Mouse (Mus musculus) C2C12 (cell line): ENCODE results near the gene Lcn8. TPM values are rescaled to one million over a fixed set of nuclear protein-coding genes. Genes with fewer than 3 reads are reported as not detected.

ENCODE experiments used
- H3K27me3 ChIP-seq: one replicate; pipeline ENCODE4 v1.6.1; 2011; ENCODE audit not compliant: control insufficient read depth, insufficient read depth, insufficient read length
- H3K36me3 ChIP-seq: one replicate; pipeline ENCODE4 v1.6.1; 2011; ENCODE audit not compliant: control insufficient read depth, insufficient read depth
- H3K4me3 ChIP-seq: one replicate; pipeline ENCODE4 v1.5.1; 2011; ENCODE audit warnings: mild to moderate bottlenecking, control low read depth; ENCODE audit not compliant: poor library complexity, insufficient read depth, severe bottlenecking
- H3K79me2 ChIP-seq: one replicate; pipeline ENCODE4 v1.6.1; 2011; ENCODE audit not compliant: control insufficient read depth, insufficient read depth
- H3K79me3 ChIP-seq: one replicate; pipeline ENCODE4 v1.6.1; 2011; ENCODE audit warnings: low read depth, control low read depth
- H3ac ChIP-seq: one replicate; pipeline ENCODE3; 2011; ENCODE audit warnings: low read depth; ENCODE audit not compliant: control insufficient read depth, insufficient read length
- CEBPB ChIP-seq: IDR thresholded peaks from one replicate; pipeline ENCODE4 v1.6.1; 2011; ENCODE audit warnings: low read depth, mild to moderate bottlenecking, control low read depth, moderate library complexity
- CTCF ChIP-seq: IDR thresholded peaks from one replicate; pipeline ENCODE4 v1.5.1; 2011; ENCODE audit not compliant: control insufficient read depth, insufficient read depth, insufficient read length
- FOSL1 ChIP-seq: IDR thresholded peaks from one replicate; pipeline ENCODE4 v1.8.0; 2011; ENCODE audit warnings: mild to moderate bottlenecking, low read length; ENCODE audit not compliant: poor library complexity, insufficient read depth, severe bottlenecking
- MAX ChIP-seq: IDR thresholded peaks from one replicate; pipeline ENCODE4 v1.6.1; 2011; ENCODE audit warnings: mild to moderate bottlenecking, control low read depth
- MYOD1 ChIP-seq: IDR thresholded peaks from one replicate; pipeline ENCODE4 v1.6.1; 2011; ENCODE audit warnings: low read depth; ENCODE audit not compliant: control insufficient read depth, insufficient read length
- MYOG ChIP-seq: IDR thresholded peaks from one replicate; pipeline ENCODE4 v1.6.1; 2011; ENCODE audit not compliant: control insufficient read depth, insufficient read length; ENCODE audit errors: extremely low read depth
- USF1 ChIP-seq: IDR thresholded peaks from one replicate; pipeline ENCODE4 v1.6.1; 2011; ENCODE audit warnings: low read depth, mild to moderate bottlenecking, control low read depth, moderate library complexity
- long read RNA-seq, 2 experiments: library from polyadenylated mRNA; unstranded; transcript quantifications; one replicate each; pipeline ENCODE4 v2.0.0; 2019 to 2020
- polyA plus RNA-seq: library from polyadenylated mRNA; unstranded; fragments of >200 nt; fragmentation: generic; extraction: Trizol; gene quantifications from one replicate; pipeline ENCODE4 v1.2.1, GENCODE M21; 2012; ENCODE audit warnings: missing spikeins

Gene Lcn8
- polyA plus RNA-seq = not detected
- long read RNA-seq, experiment 1 = 0 reads
- long read RNA-seq, experiment 2 = 0 reads

DNA sequence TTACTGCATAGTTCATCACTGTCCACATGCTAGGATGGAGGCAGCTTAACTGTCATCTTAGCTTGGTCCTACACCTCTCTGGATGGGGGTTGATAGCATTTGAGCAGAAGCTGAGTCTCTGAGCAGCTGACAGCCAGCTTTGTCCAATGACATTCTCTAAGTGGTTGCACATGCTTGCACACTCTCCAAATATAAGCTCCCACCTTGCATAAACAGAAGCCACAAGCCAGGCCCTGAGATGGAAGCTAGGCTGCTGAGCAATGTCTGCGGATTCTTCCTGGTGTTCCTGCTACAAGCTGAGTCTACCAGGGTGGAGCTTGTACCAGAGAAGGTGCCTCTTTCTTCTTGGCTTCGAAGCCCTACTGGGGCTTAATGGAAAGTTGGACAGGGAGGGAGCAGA, at the start of gene Lcn8:
Lcn8 (plus strand) TSS at position 219 of the 400 bp plus-strand sequence.
- no peaks in the 10 kb centered on the region for H3K36me3 ChIP-seq
- H3K79me2 ChIP-seq = no peaks in the 10 kb centered on the region
- H3K79me3 ChIP-seq = no peaks in the 10 kb centered on the region
- H3ac ChIP-seq = no peak within 1 kb of the TSS
- peaks cover 56% of the 10 kb centered on the region for H3K27me3 ChIP-seq
- H3K4me3 ChIP-seq = no peak within 1 kb of the TSS
- TF ChIP-seq MYOG (no peak), MYOD1 (no peak), MAX (no peak), CEBPB (no peak), USF1 (no peak)

DNA sequence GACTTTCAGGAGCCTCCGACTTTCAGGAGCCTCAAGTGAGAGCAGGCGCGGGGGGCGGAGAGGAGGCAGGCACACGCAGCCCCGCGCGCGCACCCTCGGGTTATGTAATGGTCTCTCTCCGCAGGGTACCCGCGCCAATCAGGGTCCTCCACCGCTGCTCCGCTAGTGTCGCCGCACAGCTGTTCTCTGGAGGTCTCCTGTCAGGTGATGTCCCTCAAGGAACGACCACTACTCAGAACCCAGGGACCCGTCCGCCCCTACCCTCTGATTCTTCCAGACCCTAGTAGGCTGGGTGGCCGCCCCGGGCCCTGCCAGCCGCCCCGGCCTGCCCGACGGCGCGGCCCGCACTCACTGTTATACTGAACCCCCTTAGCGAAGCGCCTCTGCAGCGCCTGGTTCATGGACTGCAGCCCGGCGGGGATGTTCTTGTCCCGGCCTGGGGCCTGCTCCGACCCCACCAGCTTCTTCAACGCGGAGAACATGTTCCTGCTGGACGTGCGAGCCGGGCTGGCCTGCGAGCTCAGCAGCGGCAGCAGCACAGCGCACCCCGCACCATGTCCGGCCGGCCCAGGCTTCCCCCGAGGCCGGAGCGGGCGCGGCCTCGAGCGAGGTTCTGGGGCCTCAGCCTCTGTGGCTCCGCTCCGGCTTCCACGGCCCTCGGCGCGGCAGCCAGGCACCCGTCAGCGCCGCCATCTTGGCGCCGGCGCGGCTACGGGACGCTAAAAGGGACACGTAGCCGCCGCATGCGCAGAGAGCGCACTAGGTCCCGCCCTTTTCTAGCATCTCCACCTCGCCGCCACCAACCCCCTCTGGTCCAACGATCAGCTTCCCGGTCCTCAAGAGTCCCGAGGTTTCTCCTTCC, 44.9 kb upstream of the Lcn8 start, which contains the start of gene Rabl6:
Rabl6 (minus strand) TSS at position 761 of the 862 bp plus-strand sequence.
- TF ChIP-seq USF1 (no peak), MAX (peak; percentile 100), MYOD1 (no peak), FOSL1 (no peak), CTCF (no peak)
- peaks cover 7% of the 10 kb centered on the region for H3K36me3 ChIP-seq
- peak within 1 kb of the TSS; percentile 99 for H3K4me3 ChIP-seq
- no peaks in the 10 kb centered on the region for H3K27me3 ChIP-seq
- peaks cover 41% of the 10 kb centered on the region for H3K79me3 ChIP-seq
- H3ac ChIP-seq = peak within 1 kb of the TSS; percentile 79
- H3K79me2 ChIP-seq = peaks cover 53% of the 10 kb centered on the region

GRCm38 (mm10) chr2:25608671-25609070, 44.2 kb upstream of the Lcn8 start:
- H3K27me3 ChIP-seq = peaks cover 6% of the 10 kb centered on the region
- H3ac ChIP-seq = no peak overlapping the region
- no peak overlapping the region for H3K4me3 ChIP-seq
- peaks cover 46% of the 10 kb centered on the region for H3K79me2 ChIP-seq
- peaks cover 36% of the 10 kb centered on the region for H3K79me3 ChIP-seq
- TF ChIP-seq MYOG (no peak), CTCF (no peak), MAX (no peak), MYOD1 (no peak), CEBPB (no peak), FOSL1 (no peak), USF1 (no peak)
- peaks cover 6% of the 10 kb centered on the region for H3K36me3 ChIP-seq

DNA sequence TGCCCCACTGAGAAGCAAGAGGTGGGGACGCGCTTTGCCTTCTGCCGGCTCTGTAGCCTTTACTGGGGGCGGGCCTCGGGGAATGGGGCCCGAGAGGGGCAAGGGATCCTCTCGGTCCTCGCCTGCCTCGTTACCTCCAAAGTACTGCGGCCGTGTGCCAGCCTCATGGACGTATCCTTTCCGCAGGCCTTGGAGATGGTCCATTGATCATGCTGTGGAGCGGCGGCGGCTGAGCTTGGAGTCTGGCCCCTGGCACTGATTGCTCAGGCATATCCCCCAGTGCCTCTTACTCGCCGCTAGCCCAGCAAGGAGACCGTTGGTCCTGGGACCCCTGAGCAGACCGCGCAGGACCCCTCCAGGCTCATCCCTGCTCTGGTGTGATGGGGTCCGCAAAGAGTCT, 36.5 kb upstream of the Lcn8 start:
- Histone ChIP-seq H3K79me3 (no peaks in the 10 kb centered on the region), H3K4me3 (no peak overlapping the region), H3ac (no peak overlapping the region), H3K36me3 (no peaks in the 10 kb centered on the region), H3K79me2 (no peaks in the 10 kb centered on the region), H3K27me3 (peaks cover 38% of the 10 kb centered on the region)
- TF ChIP-seq CEBPB (no peak), MAX (no peak), CTCF (no peak), MYOG (no peak), MYOD1 (no peak), FOSL1 (no peak), USF1 (no peak)

DNA sequence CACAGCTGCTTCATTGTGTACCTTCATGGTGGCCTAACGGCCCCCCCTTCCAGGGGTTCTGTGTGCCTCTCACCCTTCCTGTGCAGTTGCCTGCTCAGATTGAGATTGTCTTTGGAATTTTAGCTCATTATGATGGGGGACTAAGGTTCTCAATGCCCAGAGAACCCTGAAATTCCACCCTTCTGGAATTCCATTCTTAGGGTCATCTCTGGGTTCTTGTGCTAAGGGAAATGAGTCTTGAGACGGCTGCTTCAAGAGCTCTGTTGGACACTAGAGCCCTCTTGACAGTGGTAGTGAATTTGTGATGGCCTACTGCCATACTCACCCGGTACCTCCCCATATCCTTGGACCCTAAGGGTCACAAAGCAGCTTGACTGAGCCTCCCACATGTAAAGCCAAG, 35.3 kb upstream of the Lcn8 start, which contains the start of gene Ccdc183:
Ccdc183 (minus strand) TSS at position 101 of the 400 bp plus-strand sequence.
- H3ac ChIP-seq = no peak within 1 kb of the TSS
- H3K4me3 ChIP-seq = no peak within 1 kb of the TSS
- H3K79me3 ChIP-seq = no peaks in the 10 kb centered on the region
- H3K27me3 ChIP-seq = peaks cover 38% of the 10 kb centered on the region
- no peaks in the 10 kb centered on the region for H3K79me2 ChIP-seq
- no peaks in the 10 kb centered on the region for H3K36me3 ChIP-seq
- no peak for TF ChIP-seq FOSL1
- TF ChIP-seq MYOD1 = no peak
- no peak for TF ChIP-seq USF1

GRCm38 (mm10) chr2:25620386-25620785, 32.5 kb upstream of the Lcn8 start:
- H3K4me3 ChIP-seq = no peak overlapping the region
- H3K79me2 ChIP-seq = no peaks in the 10 kb centered on the region
- no peak overlapping the region for H3ac ChIP-seq
- no peak for TF ChIP-seq MYOG
- TF ChIP-seq CTCF = no peak
- no peak for TF ChIP-seq USF1
- TF ChIP-seq MYOD1 = no peak
- no peak for TF ChIP-seq CEBPB
- TF ChIP-seq MAX = no peak
- TF ChIP-seq FOSL1 = no peak
- H3K27me3 ChIP-seq = peaks cover 42% of the 10 kb centered on the region
- no peaks in the 10 kb centered on the region for H3K79me3 ChIP-seq
- no peaks in the 10 kb centered on the region for H3K36me3 ChIP-seq
